Mouse (Mus musculus): ENCODE measurements around the gene Igfbp5.

GRCm38 (mm10) chr1:72823751-72824706 lies 50.7 kb downstream of the Igfbp5 start, which contains the start of gene Igfbp2:
- TF ChIP-seq CTCF (conservative IDR thresholded peaks at IDR 0.05; ENCODE audit: low read length) (no peak), NANOG (IDR thresholded peaks at IDR 0.05; ENCODE audit: borderline replicate concordance, low read length) (no peak), POU5F1 (IDR thresholded peaks at IDR 0.05; ENCODE audit: borderline replicate concordance, low read length) (no peak)
